Comparison of ENCODE assay signal across 16 mouse cellular contexts in the genomic region with DNA sequence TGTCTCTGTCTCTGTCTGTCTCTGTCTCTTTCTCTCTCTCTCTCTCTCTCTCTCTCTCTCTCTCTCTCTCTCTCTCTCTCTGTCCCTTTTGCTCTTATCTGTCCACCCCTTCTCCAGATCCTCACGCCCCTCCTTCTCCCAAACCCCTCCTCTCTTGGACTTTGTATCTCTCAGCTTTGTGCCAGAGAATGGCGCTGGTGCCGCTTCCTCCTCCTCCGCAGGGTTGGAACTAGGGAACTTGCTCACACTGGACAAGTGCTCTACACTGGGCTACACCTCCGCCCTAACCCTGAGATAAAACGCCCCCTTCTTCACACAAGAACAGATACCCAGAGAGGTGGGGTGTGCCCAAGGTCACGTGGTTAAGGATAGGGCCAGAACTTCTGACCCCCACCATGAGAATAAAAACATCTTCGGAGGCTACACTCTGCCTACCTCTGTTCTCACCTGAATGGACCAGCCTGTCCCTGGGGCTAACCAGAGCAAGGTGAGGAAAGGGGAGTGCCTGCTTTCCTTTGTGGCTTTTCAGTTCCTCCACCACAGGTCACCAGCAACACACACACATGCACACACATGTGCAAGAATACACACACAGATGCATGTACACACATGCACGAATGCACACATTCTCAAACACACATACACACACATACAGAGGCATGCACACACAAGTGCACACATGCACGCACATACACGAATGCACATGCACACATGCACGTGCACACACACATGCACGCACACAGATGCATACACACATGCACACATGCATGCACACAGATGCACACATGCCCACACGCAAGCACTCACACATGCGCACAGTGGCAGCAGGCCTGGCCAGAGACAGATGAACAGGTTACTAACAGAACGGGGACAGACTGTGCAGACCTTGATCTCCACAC. TPM values are rescaled to one million over a fixed set of nuclear protein-coding genes. Genes with fewer than 3 reads are reported as not detected.
DNase-seq lines count a peak whose midpoint lies in the region; ATAC-seq and TF ChIP-seq lines count a peak whose summit lies in the region.
"Had no signal": no experiment of that assay in that cellular context is flagged by ENCODE, and none has a peak within 500 bp of the region (broad histone marks: within the 10 kb centered on the region; RNA-seq: fewer than 3 reads in every experiment).

No protein-coding gene starts in this region.

- no peak for TF ChIP-seq CTCF in kidney, adult 2 months (conservative IDR thresholded peaks at IDR 0.05; ENCODE audit: insufficient read depth, insufficient read length, low read depth, low read length)
- TF ChIP-seq CTCF in MEL (IDR thresholded peaks at IDR 0.05 in 2 of 3, conservative IDR thresholded peaks at IDR 0.05 in 1 of 3; ENCODE audit: control insufficient read depth in 1 of 3, insufficient read depth in 1 of 3, low read depth in 2 of 3, low read length in 3 of 3, poor library complexity in 1 of 3, severe bottlenecking in 1 of 3) = no peak

- WGBS in kidney, adult 2 months = 62% methylated on average over 16 of the region's 16 CpGs
- 75% methylated on average over 16 of the region's 16 CpGs for WGBS in kidney, embryonic 16.5 days
- WGBS in liver, embryonic 13.5 days (ENCODE audit: insufficient replicate concordance) = 57% methylated on average over 16 of the region's 16 CpGs

- no peaks in the 10 kb centered on the region for H3K9me3 ChIP-seq in MEL (replicated peaks; ENCODE audit: insufficient read depth, low read length)
- H3K9me3 ChIP-seq in kidney, embryonic 16.5 days (ENCODE audit: low read length) = no peaks in the 10 kb centered on the region
- no peaks in the 10 kb centered on the region for H3K9me3 ChIP-seq in liver, embryonic 13.5 days (replicated peaks)
- H3K9me3 ChIP-seq: midbrain, embryonic 15.5 days; neural tube, embryonic 12.5 days had no signal

- no peak overlapping the region for H3K27ac ChIP-seq in kidney, adult 2 months (ENCODE audit: insufficient read depth, low read depth, low read length)
- no peak overlapping the region for H3K27ac ChIP-seq in MEL (ENCODE audit: control insufficient read depth, low read depth, low read length)
- H3K27ac ChIP-seq in kidney, embryonic 16.5 days (ENCODE audit: low read length) = peak overlapping the region; percentile 83
- H3K27ac ChIP-seq in liver, embryonic 13.5 days = no peak overlapping the region
- H3K27ac ChIP-seq: heart, adult 2 months; midbrain, embryonic 15.5 days; neural tube, embryonic 12.5 days; stomach, postnatal 0 days had no signal

- H3K4me3 ChIP-seq in kidney, adult 2 months (ENCODE audit: insufficient read depth, low read depth, low read length) = no peak overlapping the region
- H3K4me3 ChIP-seq in MEL (ENCODE audit: control insufficient read depth in 1 of 2, insufficient read depth in 1 of 2, low read depth in 2 of 2, low read length in 2 of 2) = no peak overlapping the region
- no peak overlapping the region for H3K4me3 ChIP-seq in kidney, embryonic 16.5 days (ENCODE audit: low read length)
- no peak overlapping the region for H3K4me3 ChIP-seq in liver, embryonic 13.5 days (replicated peaks)
- H3K4me3 ChIP-seq: heart, adult 2 months; midbrain, embryonic 15.5 days; neural tube, embryonic 12.5 days had no signal

- H3K36me3 ChIP-seq in kidney, adult 2 months (ENCODE audit: control insufficient read depth, insufficient read depth, low read length) = no peaks in the 10 kb centered on the region
- no peaks in the 10 kb centered on the region; a peak in 1 of 4 replicates for H3K36me3 ChIP-seq in MEL (ENCODE audit: control insufficient read depth in 1 of 2, insufficient read depth in 2 of 2, low read length in 2 of 2)
- H3K36me3 ChIP-seq in kidney, embryonic 16.5 days (ENCODE audit: insufficient read depth, low read length) = 0 out of 2 replicates have a peak, but pooled peaks cover 3% of the 10 kb centered on the region
- H3K36me3 ChIP-seq in liver, embryonic 13.5 days = no peaks in the 10 kb centered on the region
- H3K36me3 ChIP-seq: midbrain, embryonic 15.5 days; neural tube, embryonic 12.5 days had no signal

- TF ChIP-seq EP300 in MEL (IDR thresholded peaks at IDR 0.05; ENCODE audit: low read depth in 1 of 2, low read length in 2 of 2) = no peak

- H3K4me1 ChIP-seq in kidney, adult 2 months (ENCODE audit: control insufficient read depth, insufficient read depth, low read length) = 0 out of 2 replicates have a peak, but pooled peaks cover 3% of the 10 kb centered on the region
- H3K4me1 ChIP-seq in MEL (ENCODE audit: control insufficient read depth in 1 of 2, insufficient read depth in 2 of 2, low read length in 2 of 2) = peaks cover 0 to 7% of the 10 kb centered on the region in 2 experiments; a peak in 1 of 4 replicates
- peaks cover 39% of the 10 kb centered on the region for H3K4me1 ChIP-seq in kidney, embryonic 16.5 days (ENCODE audit: insufficient read depth, low read length)
- H3K4me1 ChIP-seq in liver, embryonic 13.5 days (replicated peaks) = peaks cover 31% of the 10 kb centered on the region
- H3K4me1 ChIP-seq: midbrain, embryonic 15.5 days had no signal

- no peak for TF ChIP-seq POLR2A in kidney, adult 2 months (IDR thresholded peaks at IDR 0.05; ENCODE audit: low read depth, low read length)
- no peak for TF ChIP-seq POLR2A in MEL (IDR thresholded peaks at IDR 0.05; ENCODE audit: control insufficient read depth in 1 of 2, insufficient read depth in 1 of 2, low read depth in 1 of 2, low read length in 2 of 2, poor library complexity in 1 of 2)

- H3K4me2 ChIP-seq in kidney, embryonic 16.5 days (replicated peaks; ENCODE audit: low read depth, low read length) = no peak overlapping the region
- no peak overlapping the region for H3K4me2 ChIP-seq in liver, embryonic 13.5 days
- H3K4me2 ChIP-seq: midbrain, embryonic 15.5 days; neural tube, embryonic 12.5 days had no signal

- peak; percentile 49 for DNase-seq in kidney, adult 2 months
- no peak for DNase-seq in kidney, adult 11 months
- peak; percentile 23 for DNase-seq in MEL (ENCODE audit: low read depth, low spot score)
- no peak for DNase-seq in liver, embryonic 13.5 days
- no peak for DNase-seq in retina, embryonic 14.5 days (ENCODE audit: low spot score)
- DNase-seq in adrenal gland, postnatal 14 days = no peak
- no peak for DNase-seq in thymus, postnatal 14 days
- DNase-seq: cerebellum, adult 18-20 months; heart, adult 2 months; heart, postnatal 4 days; lung, adult 2 months; retina, postnatal 1 day had no signal

- no peak for TF ChIP-seq RAD21 in MEL (IDR thresholded peaks at IDR 0.05; ENCODE audit: low read depth, low read length)

- no peak for ATAC-seq in kidney, embryonic 16.5 days (ENCODE audit: low FRiP score, low TSS enrichment)
- peak; percentile 33; the same call in 1 of the 2 replicates for ATAC-seq in liver, embryonic 13.5 days (ENCODE audit: low read depth)
- ATAC-seq: midbrain, embryonic 15.5 days had no signal

- H3K27me3 ChIP-seq in kidney, adult 2 months (replicated peaks; ENCODE audit: control insufficient read depth, insufficient read depth, low read length) = no peaks in the 10 kb centered on the region
- no peaks in the 10 kb centered on the region for H3K27me3 ChIP-seq in MEL (ENCODE audit: control insufficient read depth in 1 of 2, insufficient read depth in 2 of 2, low read length in 2 of 2)
- H3K27me3 ChIP-seq in kidney, embryonic 16.5 days (ENCODE audit: insufficient read depth, low read length) = no peaks in the 10 kb centered on the region
- H3K27me3 ChIP-seq in liver, embryonic 13.5 days = no peaks in the 10 kb centered on the region
- H3K27me3 ChIP-seq: neural tube, embryonic 12.5 days had no signal

- H3K9ac ChIP-seq in MEL (ENCODE audit: control insufficient read depth, low read depth, low read length, poor library complexity, severe bottlenecking) = no peak overlapping the region
- H3K9ac ChIP-seq in kidney, embryonic 16.5 days (replicated peaks; ENCODE audit: low read length) = no peak overlapping the region
- no peak overlapping the region for H3K9ac ChIP-seq in liver, embryonic 13.5 days
- H3K9ac ChIP-seq: midbrain, embryonic 15.5 days; neural tube, embryonic 12.5 days had no signal

- H3K79me2 ChIP-seq in MEL (ENCODE audit: control insufficient read depth, insufficient read depth, low read length, poor library complexity) = no peaks in the 10 kb centered on the region

RNA-seq across cellular contexts. Expression of a gene that starts 8.9 kb away (rescaled TPM):
- 14.8 and 19.0 TPM in 2 replicates for polyA plus RNA-seq in kidney, adult 2 months (2012; rRNA removed)
- total RNA-seq in MEL (2012; rRNA removed) = not detected in 2 replicates
- under 1 TPM in 1 of 2 experiments, not detected in 1; 0.13 TPM for polyA plus RNA-seq in MEL (2012; ENCODE audit: insufficient read depth in 1 of 2, insufficient read length in 2 of 2, low read depth in 1 of 2, low replicate concordance in 2 of 2, missing spikeins in 1 of 2)
- polyA plus RNA-seq in kidney, embryonic 16.5 days (2015; fragmentation: Nextera tagmentation; extraction: Ambion mirVana) = 46.1 and 51.7 TPM in 2 replicates
- 3.8 TPM in 2 replicates for polyA plus RNA-seq in liver, embryonic 13.5 days (2015; fragmentation: Nextera tagmentation; extraction: Ambion mirVana)
- 9.6 and 10.9 TPM in 2 replicates for total RNA-seq in adrenal gland, postnatal 14 days (2021)

RNA-seq across cellular contexts. Expression of a gene that starts 18.9 kb away (rescaled TPM):
- 355 and 370 TPM in 2 replicates for polyA plus RNA-seq in kidney, adult 2 months (2012; rRNA removed)
- total RNA-seq in MEL (2012; rRNA removed) = 84.1 and 95.7 TPM in 2 replicates
- polyA plus RNA-seq in MEL (2012; ENCODE audit: insufficient read depth in 1 of 2, insufficient read length in 2 of 2, low read depth in 1 of 2, low replicate concordance in 2 of 2, missing spikeins in 1 of 2) = 100 to 1,000 TPM in 1 of 2 experiments, not detected in 1; 150 TPM
- polyA plus RNA-seq in kidney, embryonic 16.5 days (2015; fragmentation: Nextera tagmentation; extraction: Ambion mirVana) = 107 and 110 TPM in 2 replicates
- polyA plus RNA-seq in liver, embryonic 13.5 days (2015; fragmentation: Nextera tagmentation; extraction: Ambion mirVana) = 104 and 106 TPM in 2 replicates
- 429 and 451 TPM in 2 replicates for total RNA-seq in adrenal gland, postnatal 14 days (2021)

RNA-seq across cellular contexts. Expression of a gene that starts 19.1 kb away (rescaled TPM):
- 13.4 TPM in 2 replicates for polyA plus RNA-seq in kidney, adult 2 months (2012; rRNA removed)
- total RNA-seq in MEL (2012; rRNA removed) = 38.5 and 41.4 TPM in 2 replicates
- 10 to 100 TPM in 1 of 2 experiments, not detected in 1; 74.4 TPM for polyA plus RNA-seq in MEL (2012; ENCODE audit: insufficient read depth in 1 of 2, insufficient read length in 2 of 2, low read depth in 1 of 2, low replicate concordance in 2 of 2, missing spikeins in 1 of 2)
- 54.8 and 62.4 TPM in 2 replicates for polyA plus RNA-seq in kidney, embryonic 16.5 days (2015; fragmentation: Nextera tagmentation; extraction: Ambion mirVana)
- 21.2 and 24.2 TPM in 2 replicates for polyA plus RNA-seq in liver, embryonic 13.5 days (2015; fragmentation: Nextera tagmentation; extraction: Ambion mirVana)
- 33.8 and 38.4 TPM in 2 replicates for total RNA-seq in adrenal gland, postnatal 14 days (2021)

RNA-seq across cellular contexts. Expression of a gene that starts 41.0 kb away (rescaled TPM):
- 9.6 and 20.5 TPM in 2 replicates for polyA plus RNA-seq in kidney, adult 2 months (2012; rRNA removed)
- 24.2 and 29.1 TPM in 2 replicates for total RNA-seq in MEL (2012; rRNA removed)
- 10 to 100 TPM in 1 of 2 experiments, not detected in 1; 48.2 TPM for polyA plus RNA-seq in MEL (2012; ENCODE audit: insufficient read depth in 1 of 2, insufficient read length in 2 of 2, low read depth in 1 of 2, low replicate concordance in 2 of 2, missing spikeins in 1 of 2)
- polyA plus RNA-seq in kidney, embryonic 16.5 days (2015; fragmentation: Nextera tagmentation; extraction: Ambion mirVana) = 2.4 TPM in 2 replicates
- polyA plus RNA-seq in liver, embryonic 13.5 days (2015; fragmentation: Nextera tagmentation; extraction: Ambion mirVana) = 10.1 and 11.6 TPM in 2 replicates
- total RNA-seq in adrenal gland, postnatal 14 days (2021) = 4.1 and 16.3 TPM in 2 replicates

RNA-seq across cellular contexts. Expression of a gene that starts 55.8 kb away (rescaled TPM):
- polyA plus RNA-seq in kidney, adult 2 months (2012; rRNA removed) = 6.7 and 7.1 TPM in 2 replicates
- total RNA-seq in MEL (2012; rRNA removed) = 1.8 and 2.5 TPM in 2 replicates
- 1 to 10 TPM in 1 of 2 experiments, not detected in 1; 2.7 TPM for polyA plus RNA-seq in MEL (2012; ENCODE audit: insufficient read depth in 1 of 2, insufficient read length in 2 of 2, low read depth in 1 of 2, low replicate concordance in 2 of 2, missing spikeins in 1 of 2)
- 6.1 and 7.0 TPM in 2 replicates for polyA plus RNA-seq in kidney, embryonic 16.5 days (2015; fragmentation: Nextera tagmentation; extraction: Ambion mirVana)
- polyA plus RNA-seq in liver, embryonic 13.5 days (2015; fragmentation: Nextera tagmentation; extraction: Ambion mirVana) = 2.2 and 2.5 TPM in 2 replicates
- 8.2 and 10.4 TPM in 2 replicates for total RNA-seq in adrenal gland, postnatal 14 days (2021)

Comparison
In these comparisons a context has a peak if more than half of its experiments do, and no peak if none do; other contexts are left out.
1. DNase-seq: peak in kidney, adult 2 months (single experiment) and MEL (single experiment); none in kidney, adult 11 months (single experiment), liver, embryonic 13.5 days (single experiment), retina, embryonic 14.5 days (single experiment), adrenal gland, postnatal 14 days (single experiment) and thymus, postnatal 14 days (single experiment).